Mouse (Mus musculus) CH12.LX (cell line): Measurements from ENCODE around the gene Scp2.

Experiments
- HCFC1 ChIP-seq: IDR thresholded peaks from 2 replicates; pipeline ENCODE4 v1.6.1; 2012; ENCODE audit warnings: low read depth, mild to moderate bottlenecking, inconsistent platforms, low read length, improper control_type of control experiment
- POLR2AphosphoS2 ChIP-seq: IDR thresholded peaks from 2 replicates; pipeline ENCODE4 v1.6.1; 2011; ENCODE audit warnings: low read depth, low read length, improper control_type of control experiment

DNA sequence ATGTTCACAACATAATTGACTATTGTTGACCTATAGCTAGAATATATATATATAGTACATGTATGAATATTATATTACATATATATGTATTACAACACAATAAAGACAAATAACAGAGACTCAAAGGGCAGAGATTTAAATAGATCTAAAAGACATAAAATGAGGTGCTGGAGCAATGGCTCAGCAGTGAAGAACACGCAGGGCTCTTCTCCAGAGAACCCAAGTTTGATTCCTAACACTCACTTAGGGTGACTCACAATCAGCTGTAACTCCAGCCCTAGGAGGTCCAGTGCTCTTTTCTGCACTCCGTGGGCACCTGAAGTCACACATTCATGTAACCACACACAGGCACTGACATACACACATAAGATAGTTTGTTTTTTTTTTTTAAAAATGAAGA is 60.8 kb downstream of the Scp2 start:
- no peak for TF ChIP-seq POLR2AphosphoS2
- TF ChIP-seq HCFC1, result no peak
